Mouse (Mus musculus) midbrain, embryonic 14.5 days (tissue): ENCODE results near the gene Dtx3. TPM values are rescaled to one million over a fixed set of nuclear protein-coding genes. Genes with fewer than 3 reads are reported as not detected.

Experiments used
- ATAC-seq: fragments of 200-750 bp; cut with Nextera tagmentation; 2 replicates; pipeline ENCODE4 v1.8.0; 2017; ENCODE audit warnings: moderate number of reproducible peaks, moderate library complexity; ENCODE audit not compliant: low FRiP score, low TSS enrichment
- DNase-seq: peaks from one replicate; pipeline ENCODE4 v3.0.0-alpha.2; 2015
- H3K27ac ChIP-seq: fragments of 300-500 bp; sonication (generic); replicated peaks from 2 replicates; pipeline ENCODE4 v1.5.1; 2014; ENCODE audit warnings: mild to moderate bottlenecking, low read depth, low read length, moderate library complexity
- H3K27me3 ChIP-seq: fragments of 300-500 bp; sonication (generic); 2 replicates; pipeline ENCODE4 v1.6.1; 2014; ENCODE audit warnings: low read length, control low read depth, mixed read lengths; ENCODE audit not compliant: control insufficient read depth, insufficient read depth
- H3K36me3 ChIP-seq: fragments of 300-500 bp; sonication (generic); 2 replicates; pipeline ENCODE4 v1.6.1; 2014; ENCODE audit warnings: low read length, control low read depth; ENCODE audit not compliant: control insufficient read depth, insufficient read depth
- H3K4me1 ChIP-seq: fragments of 300-500 bp; sonication (generic); 2 replicates; pipeline ENCODE4 v1.6.1; 2014; ENCODE audit warnings: mild to moderate bottlenecking, antibody characterized with exemption, low read length, control low read depth; ENCODE audit not compliant: control insufficient read depth, insufficient read depth
- H3K4me2 ChIP-seq: fragments of 300-500 bp; sonication (generic); 2 replicates; pipeline ENCODE4 v1.6.1; 2014; ENCODE audit warnings: mild to moderate bottlenecking, low read length, moderate library complexity
- H3K4me3 ChIP-seq: fragments of 300-500 bp; sonication (generic); replicated peaks from 2 replicates; pipeline ENCODE4 v1.5.1; 2014; ENCODE audit warnings: low read depth, low read length
- H3K9ac ChIP-seq: fragments of 300-500 bp; sonication (generic); replicated peaks from 2 replicates; pipeline ENCODE4 v1.6.1; 2014; ENCODE audit warnings: mild to moderate bottlenecking, low read length, moderate library complexity
- H3K9me3 ChIP-seq: fragments of 300-500 bp; sonication (generic); 2 replicates; pipeline ENCODE4 v1.6.1; 2016; ENCODE audit warnings: low read length, control low read depth, mixed read lengths; ENCODE audit not compliant: control insufficient read depth
- WGBS: fragments of 180-500 bp; shearing (Covaris S2); extraction: QIAGEN DNeasy Blood & Tissue Kit; methylation state at CpG from one replicate; pipeline ENCODE4 v1.1.7; 2014; 5-methylcytosine and 5-hydroxymethylcytosine counted together
- polyA plus RNA-seq: library from polyadenylated mRNA; unstranded; fragments of >200 nt; fragmentation: Nextera tagmentation; extraction: Ambion mirVana; gene quantifications from 2 replicates; pipeline ENCODE4 v1.2.1, GENCODE M21; 2014

Dtx3 gene
- polyA plus RNA-seq: 219 and 244 TPM in 2 replicates

DNA sequence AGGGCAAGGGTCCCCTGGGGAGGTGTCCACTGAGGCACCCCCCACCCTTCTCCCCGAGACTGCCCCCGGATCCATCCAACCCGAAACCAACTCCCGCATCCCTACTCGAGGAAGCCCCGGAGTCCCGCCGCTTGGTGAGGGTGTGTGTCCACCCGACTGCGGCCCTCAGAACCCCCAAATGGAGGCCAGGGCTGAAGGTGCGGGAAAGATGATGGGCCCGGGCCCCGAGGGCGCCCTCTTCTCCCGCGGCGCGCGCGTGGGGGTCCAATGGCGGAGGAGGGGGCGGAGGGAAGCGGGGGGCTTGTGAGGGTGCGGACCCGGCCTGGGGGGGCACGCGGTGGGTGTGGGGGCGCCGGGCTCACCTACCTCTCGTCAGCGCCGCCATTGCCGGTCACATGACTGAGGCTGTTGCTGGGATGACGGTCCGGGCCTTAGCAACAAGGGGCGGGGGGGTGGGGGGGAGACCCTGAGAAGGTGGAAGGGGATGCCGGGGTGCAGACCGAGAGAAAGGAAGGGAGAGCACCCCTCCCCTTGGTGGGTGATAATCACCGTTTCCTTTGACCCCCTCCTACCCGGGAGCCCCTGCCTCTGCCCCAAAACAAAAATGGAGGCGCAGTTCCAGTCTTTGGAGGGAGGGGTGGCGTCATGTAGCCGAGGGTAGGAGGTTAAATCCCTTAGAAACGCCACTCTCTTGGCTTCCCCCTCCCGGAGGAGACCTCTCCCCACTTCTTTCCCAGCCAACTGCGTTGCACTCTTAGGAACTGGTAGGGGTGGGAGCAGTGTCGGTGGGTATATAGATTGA is at the start of gene Dtx3:
Dtx3 (minus strand) TSS at position 401 of the 802 bp plus-strand sequence.
- peak within 1 kb of the TSS; percentile 89 for H3K4me2 ChIP-seq
- peak; percentile 79 for DNase-seq
- H3K4me3 ChIP-seq: peak within 1 kb of the TSS; percentile 85
- H3K27me3 ChIP-seq: no peaks in the 10 kb centered on the region
- H3K9me3 ChIP-seq: no peaks in the 10 kb centered on the region
- WGBS: 0% methylated on average over 45 of the region's 47 CpGs
- H3K36me3 ChIP-seq: peaks cover 55% of the 10 kb centered on the region
- peak within 1 kb of the TSS; percentile 93 for H3K27ac ChIP-seq
- peak; percentile 80 for ATAC-seq
- peak within 1 kb of the TSS; percentile 97 for H3K9ac ChIP-seq
- peaks cover 20% of the 10 kb centered on the region for H3K4me1 ChIP-seq

- H3K9ac ChIP-seq: no peak overlapping the region
- 66% methylated on average over 18 of the region's 18 CpGs for WGBS
- H3K27ac ChIP-seq: no peak overlapping the region
- peaks cover 89% of the 10 kb centered on the region for H3K36me3 ChIP-seq
- no peak overlapping the region for H3K4me3 ChIP-seq
- H3K9me3 ChIP-seq: no peaks in the 10 kb centered on the region
- ATAC-seq (no peak), DNase-seq (no peak)
- no peak overlapping the region for H3K4me2 ChIP-seq
- no peaks in the 10 kb centered on the region for H3K4me1 ChIP-seq
- no peaks in the 10 kb centered on the region for H3K27me3 ChIP-seq
These were observed 42.8 kb upstream of the Dtx3 start for GRCm38 (mm10) chr10:127238241-127238824.

GRCm38 (mm10) chr10:127236541-127236940 is 41.0 kb upstream of the Dtx3 start:
- DNase-seq: no peak
- H3K4me2 ChIP-seq: no peak overlapping the region
- WGBS: 50% methylated on average over 9 of the region's 9 CpGs
- peaks cover 88% of the 10 kb centered on the region for H3K36me3 ChIP-seq
- H3K27me3 ChIP-seq: no peaks in the 10 kb centered on the region
- ATAC-seq: no peak
- no peak overlapping the region for H3K27ac ChIP-seq
- H3K4me1 ChIP-seq: no peaks in the 10 kb centered on the region
- H3K9me3 ChIP-seq: no peaks in the 10 kb centered on the region
- no peak overlapping the region for H3K9ac ChIP-seq
- no peak overlapping the region for H3K4me3 ChIP-seq

DNA sequence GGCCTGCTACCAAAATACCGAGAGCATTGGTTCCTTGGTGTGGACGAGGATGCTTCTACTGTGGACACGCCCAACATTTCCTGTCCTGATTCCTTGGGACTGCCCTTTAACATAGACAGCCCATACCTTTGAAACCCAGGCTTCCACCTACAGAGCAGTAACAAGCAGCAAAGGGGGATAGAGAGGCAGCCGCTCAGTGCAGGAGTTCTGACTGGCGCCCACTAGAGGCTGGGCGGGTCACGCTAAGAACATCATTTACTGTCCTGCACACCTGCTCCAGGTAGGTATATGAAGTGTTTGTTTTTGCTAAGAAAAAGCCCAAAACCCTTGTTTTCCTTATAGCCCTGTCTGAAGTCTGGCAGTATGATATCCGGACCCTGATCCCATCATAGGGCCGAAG is 37.6 kb upstream of the Dtx3 start:
- WGBS: 81% methylated on average over 9 of the region's 9 CpGs
- no peak overlapping the region for H3K4me2 ChIP-seq
- no peak overlapping the region for H3K9ac ChIP-seq
- H3K9me3 ChIP-seq: no peaks in the 10 kb centered on the region
- DNase-seq (no peak), ATAC-seq (no peak)
- no peaks in the 10 kb centered on the region for H3K27me3 ChIP-seq
- peaks cover 88% of the 10 kb centered on the region for H3K36me3 ChIP-seq
- H3K4me3 ChIP-seq: no peak overlapping the region
- no peak overlapping the region for H3K27ac ChIP-seq
- no peaks in the 10 kb centered on the region for H3K4me1 ChIP-seq

DNA sequence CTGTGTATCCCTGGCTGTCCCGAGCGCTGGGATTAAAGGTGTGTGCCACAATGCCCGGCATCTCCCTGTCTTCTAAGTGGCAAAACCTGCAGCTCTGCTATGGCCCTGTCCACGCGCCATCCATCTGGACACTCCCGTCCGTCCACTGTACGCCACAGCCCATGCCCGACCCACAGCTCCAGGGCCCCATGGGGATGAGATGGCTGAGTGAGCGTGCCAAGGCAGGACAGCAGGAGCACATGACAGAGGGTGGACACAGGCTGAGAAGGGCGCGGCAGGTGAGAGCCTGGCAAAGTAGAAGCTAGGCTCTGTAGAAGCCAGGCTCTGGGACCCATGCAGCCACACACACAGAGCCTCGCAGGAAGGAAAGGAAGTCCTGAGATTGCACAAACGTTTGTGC is 36.2 kb upstream of the Dtx3 start:
- no peak overlapping the region for H3K27ac ChIP-seq
- peaks cover 86% of the 10 kb centered on the region for H3K36me3 ChIP-seq
- H3K4me1 ChIP-seq: no peaks in the 10 kb centered on the region
- H3K27me3 ChIP-seq: no peaks in the 10 kb centered on the region
- no peak overlapping the region for H3K4me3 ChIP-seq
- DNase-seq: no peak
- WGBS: 78% methylated on average over 14 of the region's 14 CpGs
- no peak for ATAC-seq
- no peak overlapping the region for H3K4me2 ChIP-seq
- no peaks in the 10 kb centered on the region for H3K9me3 ChIP-seq
- no peak overlapping the region for H3K9ac ChIP-seq

DNA sequence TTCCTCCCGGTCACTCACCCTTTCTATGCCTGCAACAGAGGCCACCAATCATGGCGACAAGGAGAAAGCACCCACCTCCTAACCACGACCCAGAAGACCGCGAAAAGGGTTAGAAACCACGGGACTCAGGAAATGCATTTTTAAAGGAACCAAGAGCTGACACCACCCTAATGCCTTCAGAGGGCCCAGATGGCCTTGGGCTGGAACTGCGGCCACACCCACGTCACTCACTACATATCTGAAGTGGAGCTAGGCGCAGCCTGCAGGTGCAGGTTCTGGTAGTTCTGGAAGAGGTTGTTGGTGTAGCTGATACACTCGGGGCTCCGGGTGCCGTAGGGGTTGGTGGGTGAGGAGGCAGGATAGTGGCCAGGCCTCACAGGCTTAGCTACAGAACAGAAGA is 35.2 kb upstream of the Dtx3 start:
- Histone ChIP-seq H3K4me1 (no peaks in the 10 kb centered on the region), H3K9me3 (no peaks in the 10 kb centered on the region), H3K9ac (no peak overlapping the region), H3K27ac (no peak overlapping the region), H3K4me2 (no peak overlapping the region), H3K27me3 (no peaks in the 10 kb centered on the region), H3K4me3 (no peak overlapping the region), H3K36me3 (peaks cover 84% of the 10 kb centered on the region)
- WGBS: 92% methylated on average over 12 of the region's 12 CpGs
- DNase-seq: no peak
- no peak for ATAC-seq

GRCm38 (mm10) chr10:127228897-127229296 is 33.4 kb upstream of the Dtx3 start:
- H3K27me3 ChIP-seq: no peaks in the 10 kb centered on the region
- ATAC-seq (0 out of 2 replicates have a peak, but pooled peaks have one; percentile 13), DNase-seq (peak; percentile 85)
- no peak overlapping the region for H3K27ac ChIP-seq
- H3K4me3 ChIP-seq: no peak overlapping the region
- no peaks in the 10 kb centered on the region for H3K4me1 ChIP-seq
- H3K9ac ChIP-seq: no peak overlapping the region
- H3K36me3 ChIP-seq: peaks cover 77% of the 10 kb centered on the region
- WGBS: 27% methylated on average over 4 of the region's 4 CpGs
- H3K4me2 ChIP-seq: no peak overlapping the region
- no peaks in the 10 kb centered on the region for H3K9me3 ChIP-seq

DNA sequence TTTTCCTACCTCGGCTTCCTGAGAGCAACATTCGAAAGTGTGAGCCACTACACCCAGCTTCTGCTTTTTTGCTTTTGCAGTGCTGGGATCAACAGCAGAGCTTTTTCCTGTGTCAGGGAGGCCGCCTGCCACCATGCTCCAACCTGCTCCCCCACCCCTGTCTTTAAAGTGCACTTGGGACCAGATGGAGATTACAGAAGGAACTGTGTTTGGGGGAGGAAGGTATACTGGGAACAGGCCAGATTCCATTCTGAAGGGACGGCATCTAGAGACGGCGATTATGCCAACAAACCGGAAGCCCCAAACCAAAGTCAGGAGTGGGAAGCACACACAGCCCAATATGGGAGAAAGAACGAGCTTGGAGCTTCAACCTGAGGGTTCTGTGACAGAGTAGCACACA is 31.6 kb upstream of the Dtx3 start:
- Histone ChIP-seq H3K4me1 (no peaks in the 10 kb centered on the region), H3K36me3 (peaks cover 59% of the 10 kb centered on the region), H3K27ac (no peak overlapping the region), H3K4me2 (no peak overlapping the region), H3K9ac (no peak overlapping the region), H3K9me3 (no peaks in the 10 kb centered on the region), H3K27me3 (no peaks in the 10 kb centered on the region), H3K4me3 (no peak overlapping the region)
- WGBS: 90% methylated on average over 8 of the region's 8 CpGs
- ATAC-seq (no peak), DNase-seq (no peak)
